Mouse (Mus musculus) intestine, embryonic 14.5 days (tissue): Measurements from ENCODE around the gene Glt8d1. TPM values are rescaled to one million over a fixed set of nuclear protein-coding genes. Genes with fewer than 3 reads are reported as not detected.
A peak's percentile ranks its signal among the peaks of the same experiment; 100 is the strongest.

Experiments used
- ATAC-seq: fragments of 200-750 bp; cut with Nextera tagmentation; replicated peaks from 2 replicates; pipeline ENCODE4 v1.8.0; 2017; ENCODE audit warnings: low read depth, moderate number of reproducible peaks, moderate TSS enrichment, moderate library complexity; ENCODE audit not compliant: low FRiP score, low TSS enrichment
- DNase-seq: peaks from one replicate; pipeline ENCODE4 v3.0.0-alpha.2; 2018; ENCODE audit warnings: low spot score
- H3K27ac ChIP-seq: fragments of 300-500 bp; sonication (generic); 2 replicates; pipeline ENCODE4 v1.5.1; 2014; ENCODE audit warnings: low read depth, mild to moderate bottlenecking, control low read depth
- H3K27me3 ChIP-seq: fragments of 300-500 bp; sonication (generic); replicated peaks from 2 replicates; pipeline ENCODE4 v1.6.1; 2014; ENCODE audit warnings: low read length, control low read depth; ENCODE audit not compliant: control insufficient read depth, insufficient read depth
- H3K36me3 ChIP-seq: fragments of 300-500 bp; sonication (generic); 2 replicates; pipeline ENCODE4 v1.6.1; 2014; ENCODE audit warnings: low read length, control low read depth; ENCODE audit not compliant: control insufficient read depth, insufficient read depth
- H3K4me1 ChIP-seq: fragments of 300-500 bp; sonication (generic); replicated peaks from 2 replicates; pipeline ENCODE4 v1.6.1; 2014; ENCODE audit warnings: low read length, control low read depth, mixed read lengths; ENCODE audit not compliant: control insufficient read depth, insufficient read depth
- H3K4me2 ChIP-seq: fragments of 300-500 bp; sonication (generic); 2 replicates; pipeline ENCODE4 v1.6.1; 2014; ENCODE audit warnings: low read length
- H3K4me3 ChIP-seq: fragments of 300-500 bp; sonication (generic); 2 replicates; pipeline ENCODE4 v1.5.1; 2014; ENCODE audit warnings: low read depth, low read length, control low read depth, mixed read lengths
- H3K9ac ChIP-seq: fragments of 300-500 bp; sonication (generic); 2 replicates; pipeline ENCODE4 v1.6.1; 2014; ENCODE audit warnings: mild to moderate bottlenecking, low read length
- H3K9me3 ChIP-seq: fragments of 300-500 bp; sonication (generic); 2 replicates; pipeline ENCODE4 v1.6.1; 2016; ENCODE audit warnings: low read length, control low read depth; ENCODE audit not compliant: control insufficient read depth
- WGBS: fragments of 180-500 bp; shearing (Covaris S2); extraction: QIAGEN DNeasy Blood & Tissue Kit; methylation state at CpG from one replicate; pipeline ENCODE4 v1.1.7; 2014; 5-methylcytosine and 5-hydroxymethylcytosine counted together
- polyA plus RNA-seq: library from polyadenylated mRNA; unstranded; fragments of >200 nt; fragmentation: Nextera tagmentation; extraction: Ambion mirVana; gene quantifications from 2 replicates; pipeline ENCODE4 v1.2.1, GENCODE M21; 2014

The Glt8d1 gene
- polyA plus RNA-seq, 1 experiment from 2014 or later: 52.0 TPM

GRCm38 (mm10) chr14:31019331-31020205 is 18.4 kb downstream of the Glt8d1 start:
- Histone ChIP-seq H3K9me3 (no peaks in the 10 kb centered on the region), H3K36me3 (peaks cover 56% of the 10 kb centered on the region)
- peak; percentile 95 for ATAC-seq

GRCm38 (mm10) chr14:31022579-31022978 is 21.4 kb downstream of the Glt8d1 start:
- Histone ChIP-seq H3K4me1 (peaks cover 11% of the 10 kb centered on the region), H3K4me3 (no peak overlapping the region), H3K9me3 (no peaks in the 10 kb centered on the region), H3K9ac (no peak overlapping the region), H3K27ac (no peak overlapping the region), H3K36me3 (peaks cover 56% of the 10 kb centered on the region), H3K4me2 (no peak overlapping the region), H3K27me3 (no peaks in the 10 kb centered on the region)
- 44% methylated on average over 1 of the region's 1 CpGs for WGBS
- ATAC-seq (no peak), DNase-seq (no peak)

More at GRCm38 (mm10) chr14:31019331-31020205, 18.4 kb downstream of the Glt8d1 start:
- peak overlapping the region; percentile 92 for H3K27ac ChIP-seq
- peak overlapping the region; percentile 94 for H3K4me3 ChIP-seq
- peaks cover 13% of the 10 kb centered on the region for H3K4me1 ChIP-seq
- peak; percentile 90 for DNase-seq
- peak overlapping the region; percentile 84 for H3K4me2 ChIP-seq
- peak overlapping the region; percentile 92 for H3K9ac ChIP-seq
- no peaks in the 10 kb centered on the region for H3K27me3 ChIP-seq
- 3% methylated on average over 31 of the region's 56 CpGs for WGBS

- ATAC-seq (no peak), DNase-seq (no peak)
- no peaks in the 10 kb centered on the region for H3K4me1 ChIP-seq
- no peaks in the 10 kb centered on the region for H3K9me3 ChIP-seq
- H3K4me3 ChIP-seq: no peak overlapping the region
- WGBS: 88% methylated on average over 3 of the region's 3 CpGs
- no peak overlapping the region for H3K4me2 ChIP-seq
- peaks cover 83% of the 10 kb centered on the region for H3K36me3 ChIP-seq
- no peaks in the 10 kb centered on the region for H3K27me3 ChIP-seq
- H3K9ac ChIP-seq: no peak overlapping the region
- H3K27ac ChIP-seq: no peak overlapping the region
Measured at GRCm38 (mm10) chr14:31025785-31026184, 24.6 kb downstream of the Glt8d1 start.

GRCm38 (mm10) chr14:31045296-31045695 is 44.1 kb downstream of the Glt8d1 start:
- Histone ChIP-seq H3K36me3 (peaks cover 81% of the 10 kb centered on the region), H3K27ac (no peak overlapping the region), H3K4me2 (no peak overlapping the region), H3K27me3 (no peaks in the 10 kb centered on the region), H3K4me1 (no peaks in the 10 kb centered on the region), H3K9ac (no peak overlapping the region), H3K4me3 (no peak overlapping the region), H3K9me3 (no peaks in the 10 kb centered on the region)
- WGBS: 88% methylated on average over 5 of the region's 5 CpGs
- DNase-seq (no peak), ATAC-seq (no peak)

- no peak for DNase-seq
- Histone ChIP-seq H3K27ac (no peak overlapping the region), H3K4me2 (no peak overlapping the region), H3K9me3 (no peaks in the 10 kb centered on the region), H3K4me3 (no peak overlapping the region), H3K36me3 (peaks cover 82% of the 10 kb centered on the region), H3K9ac (no peak overlapping the region), H3K4me1 (no peaks in the 10 kb centered on the region), H3K27me3 (no peaks in the 10 kb centered on the region)
- 93% methylated on average over 1 of the region's 1 CpGs for WGBS
- ATAC-seq: no peak
Measured at GRCm38 (mm10) chr14:31045817-31046216, 44.6 kb downstream of the Glt8d1 start.

Other genes with a start within 250 kb of the Glt8d1 start
- gene Tmem110, start 175.8 kb upstream of the Glt8d1 start, polyA plus RNA-seq: 24.9 and 29.7 TPM in 2 replicates
- 6.6 TPM in 2 replicates for gene Mustn1, start 122.2 kb upstream of the Glt8d1 start, polyA plus RNA-seq
- gene Itih4, start 114.9 kb upstream of the Glt8d1 start, polyA plus RNA-seq: 0.05 TPM in 1 of 2 replicates, not detected in the other
- 0.52 and 0.87 TPM in 2 replicates for gene Itih3, start 77.6 kb upstream of the Glt8d1 start, polyA plus RNA-seq
- not detected in 2 replicates for gene Itih1, start 58.1 kb upstream of the Glt8d1 start, polyA plus RNA-seq
- gene Nek4, start 50.0 kb upstream of the Glt8d1 start, polyA plus RNA-seq: 10.9 and 12.6 TPM in 2 replicates
- gene Spcs1, start 272 bp downstream of the Glt8d1 start, polyA plus RNA-seq: 338 and 365 TPM in 2 replicates
- gene Pbrm1, start 17.7 kb downstream of the Glt8d1 start, polyA plus RNA-seq: 90.7 and 93.7 TPM in 2 replicates
- 144 and 170 TPM in 2 replicates for gene Gnl3, start 17.8 kb downstream of the Glt8d1 start, polyA plus RNA-seq
- 91.3 and 94.4 TPM in 2 replicates for gene Smim4, start 127.6 kb downstream of the Glt8d1 start, polyA plus RNA-seq
- gene Nt5dc2, start 129.7 kb downstream of the Glt8d1 start, polyA plus RNA-seq: 308 and 365 TPM in 2 replicates
- 35.8 and 41.0 TPM in 2 replicates for gene Stab1, start 167.2 kb downstream of the Glt8d1 start, polyA plus RNA-seq
- gene Tnnc1, start 206.9 kb downstream of the Glt8d1 start, polyA plus RNA-seq: 2.2 and 2.6 TPM in 2 replicates
- gene Nisch, start 215.5 kb downstream of the Glt8d1 start, polyA plus RNA-seq: 330 and 367 TPM in 2 replicates
- gene Sema3g, start 216.5 kb downstream of the Glt8d1 start, polyA plus RNA-seq: 0.23 and 0.55 TPM in 2 replicates
- gene Phf7, start 249.9 kb downstream of the Glt8d1 start, polyA plus RNA-seq: 13.7 and 14.4 TPM in 2 replicates